ENCODE assay signal across 14 mouse cellular contexts in the genomic region with DNA sequence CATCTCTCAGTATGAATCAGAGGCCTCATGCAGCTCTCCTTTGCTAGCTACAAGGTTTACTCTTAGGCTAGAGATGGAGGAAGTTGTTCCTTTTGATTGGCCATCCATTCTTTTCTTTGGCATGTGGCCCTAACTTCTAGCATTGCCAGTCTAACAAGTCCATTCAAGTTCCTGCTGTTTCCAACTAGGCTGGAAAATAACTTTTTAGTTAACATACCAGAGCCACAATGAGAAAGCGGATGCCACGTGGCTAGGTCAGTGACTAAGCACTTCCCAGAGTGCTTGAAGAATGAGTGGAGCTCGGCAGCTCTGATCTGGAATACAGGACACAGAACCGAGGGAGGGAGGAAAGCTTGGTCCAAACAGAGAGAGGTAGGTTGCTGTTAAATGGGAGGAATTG. TPM values are rescaled to one million over a fixed set of nuclear protein-coding genes. Genes with fewer than 3 reads are reported as not detected.
DNase-seq lines count a peak whose midpoint lies in the region; ATAC-seq and TF ChIP-seq lines count a peak whose summit lies in the region.
"Had no signal": no experiment of that assay in that cellular context is flagged by ENCODE, and none has a peak within 500 bp of the region (broad histone marks: within the 10 kb centered on the region; RNA-seq: fewer than 3 reads in every experiment).

No protein-coding gene starts in this region.

- WGBS in lung, postnatal 0 days: 61% methylated on average over 4 of the region's 4 CpGs

- intact Hi-C loops in heart, postnatal 25 days (cut with DNase I): no loop called here
- intact Hi-C loops in heart, postnatal 10 days (cut with DNase I): loop anchor here (5.0 kb wide), 1 partner anchor 130 kb away; no protein-coding TSS in a partner anchor

- no peaks in the 10 kb centered on the region; the same call in 1 of the 2 replicates for H3K4me1 ChIP-seq in lung, postnatal 0 days (ENCODE audit: insufficient read depth, low read depth, low read length)
- H3K4me1 ChIP-seq: hindbrain, embryonic 13.5 days; neural tube, embryonic 13.5 days had no signal

- ATAC-seq in lung, postnatal 0 days: peak; percentile 66

- TF ChIP-seq CTCF in lung, postnatal 0 days (IDR thresholded peaks at IDR 0.05): no peak

- no peaks in the 10 kb centered on the region for H3K9me3 ChIP-seq in lung, postnatal 0 days (ENCODE audit: low read length)
- H3K9me3 ChIP-seq: hindbrain, embryonic 13.5 days; neural tube, embryonic 13.5 days had no signal

- H3K9ac ChIP-seq in lung, postnatal 0 days (replicated peaks; ENCODE audit: low read depth): no peak overlapping the region
- H3K9ac ChIP-seq: hindbrain, embryonic 13.5 days; neural tube, embryonic 13.5 days had no signal

- peak; percentile 49; the same call in 1 of the 2 replicates for TF ChIP-seq EP300 in lung, postnatal 0 days (IDR thresholded peaks at IDR 0.05)

- H3K36me3 ChIP-seq in lung, postnatal 0 days (ENCODE audit: insufficient read depth, low read length): peaks cover 12% of the 10 kb centered on the region

- no peaks in the 10 kb centered on the region for H3K27me3 ChIP-seq in lung, postnatal 0 days (replicated peaks; ENCODE audit: insufficient read depth, low read length)
- H3K27me3 ChIP-seq: hindbrain, embryonic 13.5 days; neural tube, embryonic 13.5 days had no signal

- peak; percentile 17 to 57 for DNase-seq in heart, adult 18-20 months
- DNase-seq in heart, postnatal 25 days (ENCODE audit: low spot score): no peak
- DNase-seq in 416B (ENCODE audit: low read depth): peak; percentile 45
- peak; percentile 17 to 23 for DNase-seq in heart, postnatal 10 days
- peak; percentile 68 for DNase-seq in lung, postnatal 0 days (ENCODE audit: low spot score)
- DNase-seq in spleen, adult 12 weeks (ENCODE audit: low spot score): no peak
- no peak for DNase-seq in right cerebral cortex, adult 2 months (ENCODE audit: low spot score in 2 of 2)
- DNase-seq in layer of hippocampus, adult 9-11 months: no peak
- DNase-seq: adrenal gland, adult 2 months; cerebellum, adult 9-10 months had no signal

- no peak overlapping the region for H3K4me2 ChIP-seq in lung, postnatal 0 days (replicated peaks; ENCODE audit: low read depth, low read length)
- H3K4me2 ChIP-seq: hindbrain, embryonic 13.5 days; neural tube, embryonic 13.5 days had no signal

- no peak overlapping the region for H3K4me3 ChIP-seq in lung, postnatal 0 days (ENCODE audit: low read depth, low read length)
- H3K4me3 ChIP-seq: hindbrain, embryonic 13.5 days; neural tube, embryonic 13.5 days had no signal

- H3K27ac ChIP-seq in lung, postnatal 0 days (ENCODE audit: low read length): peak overlapping the region; percentile 70
- H3K27ac ChIP-seq: hindbrain, embryonic 13.5 days; neural tube, embryonic 13.5 days had no signal

RNA-seq across cellular contexts. Expression of a gene that starts 14.7 kb away (rescaled TPM):
- total RNA-seq in heart, adult 18-20 months (2021): not detected
- total RNA-seq in heart, postnatal 25 days (2021): not detected
- total RNA-seq in heart, postnatal 10 days (2021): under 1 TPM in 1 of 2 experiments, not detected in 1; 0.29 TPM
- polyA plus RNA-seq in lung, postnatal 0 days (2015; fragmentation: Nextera tagmentation; extraction: Ambion mirVana): 0.10 TPM in 1 of 2 replicates, not detected in the other
- polyA plus RNA-seq: forebrain, embryonic 11.5 days; hindbrain, embryonic 13.5 days; neural tube, embryonic 13.5 days; spleen, adult 2 months had no signal

RNA-seq across cellular contexts. Expression of a gene that starts 52.7 kb away (rescaled TPM):
- total RNA-seq in heart, adult 18-20 months (2021): 10 to 100 TPM; 25.9 to 28.0 TPM
- total RNA-seq in heart, postnatal 25 days (2021): 10 to 100 TPM; 34.0 to 34.2 TPM
- total RNA-seq in heart, postnatal 10 days (2021): 10 to 100 TPM; 44.2 to 66.0 TPM
- polyA plus RNA-seq in lung, postnatal 0 days (2015; fragmentation: Nextera tagmentation; extraction: Ambion mirVana): 38.5 and 65.1 TPM in 2 replicates

Comparison
In these comparisons a context has a peak if more than half of its experiments do, and no peak if none do; other contexts are left out.
1. DNase-seq: peak in heart, adult 18-20 months (2 of 2), 416B (single experiment), heart, postnatal 10 days (2 of 2) and lung, postnatal 0 days (single experiment); none in heart, postnatal 25 days (single experiment), spleen, adult 12 weeks (single experiment), right cerebral cortex, adult 2 months (0 of 2) and layer of hippocampus, adult 9-11 months (single experiment).